Mouse (Mus musculus): ENCODE measurements at regions not wholly inside any gene's neighbourhood (a gene's known extent, or its start where the extent isn't known, plus 50 kb on each side); places are given as distances from the start of the nearest gene placed in this dataset.

DNA sequence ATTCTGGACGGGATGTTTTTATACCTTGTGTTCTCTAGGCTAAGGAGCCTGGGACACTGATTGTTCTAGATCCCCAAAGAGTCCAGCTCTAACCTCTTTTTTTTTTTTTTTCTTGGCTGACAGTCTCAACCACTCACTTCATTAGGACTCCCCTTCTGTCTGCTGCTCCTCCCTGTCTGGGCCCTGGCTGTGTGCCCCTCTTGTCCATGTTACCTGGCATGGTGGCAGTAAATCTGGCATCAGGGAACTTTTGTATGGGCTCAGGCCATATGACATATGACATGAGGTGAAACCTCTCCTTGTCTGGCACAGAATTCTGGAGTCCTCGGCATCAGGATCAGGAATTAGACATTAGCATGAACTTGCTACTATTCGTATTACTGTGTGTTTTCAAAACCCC, 717.5 kb downstream of the Vrk1 start:
- DNase-seq (ENCODE audit: low read depth, low spot score): no peak

DNA sequence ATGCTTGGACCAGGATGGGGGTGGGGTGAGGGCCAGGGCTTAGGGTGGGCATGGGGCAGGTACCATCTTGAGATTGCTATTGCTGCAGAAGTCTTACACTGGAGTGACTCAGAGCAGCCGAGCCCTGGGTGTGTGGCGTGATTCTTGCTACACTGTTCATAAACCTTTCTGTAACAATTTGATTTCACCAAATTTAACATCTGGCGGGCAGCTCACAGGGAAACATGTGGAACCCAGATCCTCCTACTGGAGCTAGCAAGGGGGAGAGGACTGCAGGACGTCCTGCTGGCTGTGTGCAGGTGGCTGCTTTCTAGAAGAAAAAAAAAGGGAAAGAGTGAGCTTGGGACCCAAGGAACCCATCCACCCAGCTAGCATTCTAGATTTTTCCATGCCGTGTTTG, 719.7 kb downstream of the Vrk1 start:
- no peak for DNase-seq (ENCODE audit: low read depth, low spot score)

DNA sequence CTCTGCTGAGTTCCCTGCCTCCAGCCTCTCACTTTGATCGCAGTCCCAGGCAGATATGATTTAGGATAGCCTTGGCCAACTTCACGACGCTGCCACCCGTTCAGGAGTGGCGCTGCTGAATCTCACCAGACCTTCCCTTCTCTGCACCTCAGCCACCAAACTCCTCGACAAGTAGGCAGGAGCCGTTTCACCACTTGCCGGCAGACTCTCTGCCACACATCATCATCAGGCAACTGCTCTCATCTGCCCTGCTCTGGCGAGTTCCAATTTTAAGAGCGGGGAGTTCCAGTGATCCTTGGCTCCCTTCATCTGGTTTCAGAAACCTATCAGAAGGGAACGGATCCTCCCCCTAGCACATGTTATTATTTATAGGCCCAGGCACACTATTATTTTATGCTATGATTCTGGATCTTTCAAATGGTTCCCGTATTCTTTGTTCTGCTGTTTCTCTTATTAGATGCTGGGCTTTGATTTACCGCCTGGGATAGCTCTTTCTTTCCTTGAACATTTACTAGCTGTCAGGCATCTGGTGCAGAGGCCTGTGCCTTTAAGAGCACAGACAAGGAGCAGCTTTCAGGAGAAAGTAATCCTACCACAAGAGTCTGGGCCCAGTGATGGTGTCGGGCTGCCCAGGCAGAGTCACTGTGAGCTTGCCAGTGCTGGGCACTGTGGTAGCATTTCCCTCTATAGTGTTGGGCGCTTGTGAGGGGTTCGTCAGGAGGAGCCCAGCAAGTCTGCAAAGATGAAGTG, 722.3 kb downstream of the Vrk1 start:
- no peak for DNase-seq (ENCODE audit: low read depth, low spot score)

DNA sequence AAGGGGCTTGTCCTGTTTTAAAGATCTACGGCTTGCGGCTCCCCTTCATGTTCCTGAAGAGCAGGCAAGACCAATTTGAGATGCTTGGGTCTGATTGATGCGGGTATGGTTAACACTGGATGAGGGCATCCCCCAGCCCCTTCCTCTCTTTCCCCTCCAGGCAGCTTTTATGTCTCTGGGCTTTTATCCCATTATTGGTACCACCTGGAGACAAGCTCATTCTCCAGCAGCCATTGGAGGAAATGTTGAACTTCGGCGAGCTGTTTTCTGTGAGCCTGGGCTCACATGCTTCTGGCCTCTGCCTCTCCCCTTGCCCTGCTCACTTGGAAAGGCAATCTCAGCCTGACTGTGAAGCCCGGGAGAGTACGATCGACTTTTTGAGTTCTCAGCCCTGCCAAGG, 738.7 kb downstream of the Vrk1 start:
- no peak for DNase-seq (ENCODE audit: low read depth, low spot score)

- DNase-seq (ENCODE audit: low read depth, low spot score): no peak
Observed at GRCm38 (mm10) chr12:106763552-106763951, 724.9 kb upstream of the 3110018I06Rik start.

- DNase-seq (ENCODE audit: low read depth, low spot score): no peak
Observed at GRCm38 (mm10) chr12:106764516-106764915, 723.9 kb upstream of the 3110018I06Rik start.

GRCm38 (mm10) chr12:106773536-106773935, 714.9 kb upstream of the 3110018I06Rik start:
- no peak for DNase-seq (ENCODE audit: low read depth, low spot score)

DNA sequence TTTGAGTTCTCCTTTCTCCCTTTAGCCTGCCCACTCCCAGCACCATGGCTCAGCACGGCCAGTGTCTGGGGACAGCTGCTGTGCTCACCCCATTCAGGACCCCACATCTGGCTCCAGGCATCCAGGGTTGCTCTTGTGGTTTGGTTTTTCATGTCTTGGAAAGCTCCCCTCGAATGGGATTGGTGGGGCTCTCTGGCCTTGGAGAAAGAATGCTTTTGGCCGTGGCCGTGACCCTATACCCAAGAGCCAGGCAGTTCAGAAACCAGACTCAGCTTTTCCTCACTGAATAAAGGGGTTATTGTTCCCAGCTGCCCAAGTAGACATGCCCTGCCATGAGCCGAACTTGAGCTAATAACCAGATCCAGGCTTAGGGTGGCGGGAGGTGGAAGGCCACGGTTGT, 691.8 kb upstream of the 3110018I06Rik start:
- DNase-seq (ENCODE audit: low read depth, low spot score): no peak

DNA sequence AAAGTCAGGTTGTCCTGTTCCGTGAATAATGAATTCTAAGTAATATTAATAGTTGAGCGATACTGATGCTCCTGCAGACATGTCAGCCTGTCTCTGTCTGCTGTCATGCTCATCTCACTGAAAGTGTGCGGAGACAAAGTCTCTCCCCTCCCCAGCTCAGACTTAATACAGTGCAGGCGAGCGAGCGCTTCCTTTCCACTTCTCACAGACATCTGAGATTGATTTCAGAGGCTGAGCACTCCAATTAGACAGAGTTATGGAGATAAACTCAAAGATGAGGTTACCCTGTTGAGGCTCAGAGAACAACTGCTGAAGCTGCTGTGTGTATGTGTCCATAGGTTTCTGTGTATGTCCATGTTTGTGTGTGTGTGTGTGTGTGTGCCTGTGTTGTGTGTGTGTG, 668.7 kb upstream of the 3110018I06Rik start:
- DNase-seq (ENCODE audit: low read depth, low spot score): no peak

DNA sequence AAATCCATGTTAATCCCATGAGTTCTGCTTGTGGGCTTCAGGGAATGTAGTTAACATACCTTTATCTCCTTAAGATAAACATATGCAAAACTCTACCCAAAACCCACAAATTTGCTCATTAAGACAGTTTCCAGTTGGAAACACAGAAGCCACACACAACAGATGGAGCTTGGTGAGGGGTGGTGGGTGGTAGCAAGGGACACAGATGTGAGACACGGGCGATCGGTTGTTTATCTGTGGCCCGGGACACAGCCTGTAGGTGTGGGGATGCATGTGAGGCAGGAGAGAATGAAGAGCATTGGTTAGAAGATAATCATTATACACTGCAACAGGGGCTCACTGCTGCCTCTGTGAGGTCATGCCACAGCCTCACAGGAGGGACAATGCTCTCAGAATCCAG, 666.1 kb upstream of the 3110018I06Rik start:
- no peak for DNase-seq (ENCODE audit: low read depth, low spot score)

DNA sequence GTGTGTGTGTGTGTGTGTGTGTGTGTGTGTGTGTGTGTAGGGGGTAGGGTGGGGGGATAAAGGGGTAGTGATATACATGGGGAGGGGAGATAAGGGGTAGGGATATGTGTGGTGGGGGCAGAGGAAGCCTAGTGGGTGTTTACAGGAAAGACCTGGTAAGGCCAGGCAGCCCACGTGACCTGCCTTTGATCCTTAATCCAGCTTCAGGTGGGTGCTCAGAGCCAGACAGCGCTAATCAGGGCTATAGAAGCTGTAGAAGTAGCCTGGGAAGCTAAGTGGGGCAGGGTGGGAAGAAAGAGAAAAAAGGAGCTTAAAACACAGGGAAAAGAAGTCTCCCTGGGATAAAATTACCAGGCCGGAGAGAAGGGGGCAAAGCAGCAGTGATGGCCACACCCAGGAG, 659.9 kb upstream of the 3110018I06Rik start:
- DNase-seq (ENCODE audit: low read depth, low spot score): no peak

DNA sequence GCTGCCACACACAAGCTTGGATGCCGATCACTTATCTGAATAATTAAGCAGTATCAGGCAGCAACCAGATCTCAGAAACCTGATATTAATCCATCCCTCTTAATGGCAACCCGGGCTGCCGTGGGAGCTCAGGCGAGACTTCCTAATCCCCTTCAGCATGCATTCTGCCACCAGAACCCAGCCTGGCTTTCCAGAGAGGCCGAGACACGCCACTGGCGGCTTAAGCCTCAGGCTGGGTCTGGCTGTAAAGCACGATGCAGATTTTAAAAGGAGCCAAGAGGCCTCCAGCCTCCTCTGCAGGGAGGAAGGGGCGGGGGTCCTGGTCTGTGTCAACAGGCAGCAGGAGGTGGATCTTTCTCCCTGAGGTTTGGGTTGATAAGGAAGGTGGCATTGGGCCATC, 659.1 kb upstream of the 3110018I06Rik start:
- no peak for DNase-seq (ENCODE audit: low read depth, low spot score)

- DNase-seq (ENCODE audit: low read depth, low spot score): no peak
Observed at GRCm38 (mm10) chr12:106835241-106835640, 653.2 kb upstream of the 3110018I06Rik start.

- DNase-seq (ENCODE audit: low read depth, low spot score): no peak
Observed at GRCm38 (mm10) chr12:106839618-106840017, 648.8 kb upstream of the 3110018I06Rik start.

DNA sequence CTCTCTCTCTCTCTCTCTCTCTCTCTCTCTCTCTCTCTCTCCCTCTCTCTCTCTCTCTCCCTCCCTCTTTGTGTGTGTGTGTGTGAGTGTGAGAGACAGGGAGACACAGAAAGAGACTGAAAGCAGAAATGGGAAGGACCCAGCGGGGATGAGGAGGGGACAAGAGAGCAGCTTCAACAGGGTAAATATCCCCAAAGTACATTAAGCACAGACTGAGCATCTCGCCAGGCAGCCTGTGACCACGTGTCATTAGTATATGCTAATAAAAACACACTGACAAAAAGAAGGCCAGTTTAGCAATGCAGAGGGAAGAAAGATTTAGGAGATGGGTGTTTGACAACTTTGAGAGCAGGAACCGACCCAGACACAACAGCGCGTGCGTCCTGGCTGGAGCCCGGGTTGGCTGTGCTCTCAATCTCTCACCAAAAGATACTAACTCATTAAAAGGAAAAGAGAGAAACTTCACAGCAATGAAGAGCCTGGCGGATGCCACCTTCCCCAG, 648.2 kb upstream of the 3110018I06Rik start:
- no peak for DNase-seq (ENCODE audit: low read depth, low spot score)

- no peak for DNase-seq (ENCODE audit: low read depth, low spot score)
Observed at GRCm38 (mm10) chr12:106841996-106842395, 646.4 kb upstream of the 3110018I06Rik start.

DNA sequence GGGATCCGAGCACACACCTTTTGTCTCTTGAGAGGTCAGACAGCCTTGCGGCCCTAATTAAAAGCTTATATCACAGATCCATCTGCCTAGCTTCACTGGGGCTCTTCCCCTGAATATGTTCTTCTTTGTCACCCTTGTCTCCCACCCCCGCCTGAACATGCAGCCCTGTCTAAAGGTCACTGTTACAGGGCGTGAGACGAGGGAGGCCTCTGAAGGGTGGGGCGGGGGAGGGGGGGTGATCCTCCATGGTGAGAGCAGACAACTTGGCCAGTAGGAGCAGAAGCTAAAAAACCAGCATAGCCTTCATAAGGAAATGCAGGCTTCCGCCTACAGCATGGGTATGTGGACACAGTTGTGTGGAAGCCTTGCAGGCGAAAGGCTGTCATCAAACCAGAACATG, 646.0 kb upstream of the 3110018I06Rik start:
- DNase-seq (ENCODE audit: low read depth, low spot score): no peak

GRCm38 (mm10) chr12:106851666-106852065, 636.8 kb upstream of the 3110018I06Rik start:
- DNase-seq (ENCODE audit: low read depth, low spot score): peak; percentile 12

DNA sequence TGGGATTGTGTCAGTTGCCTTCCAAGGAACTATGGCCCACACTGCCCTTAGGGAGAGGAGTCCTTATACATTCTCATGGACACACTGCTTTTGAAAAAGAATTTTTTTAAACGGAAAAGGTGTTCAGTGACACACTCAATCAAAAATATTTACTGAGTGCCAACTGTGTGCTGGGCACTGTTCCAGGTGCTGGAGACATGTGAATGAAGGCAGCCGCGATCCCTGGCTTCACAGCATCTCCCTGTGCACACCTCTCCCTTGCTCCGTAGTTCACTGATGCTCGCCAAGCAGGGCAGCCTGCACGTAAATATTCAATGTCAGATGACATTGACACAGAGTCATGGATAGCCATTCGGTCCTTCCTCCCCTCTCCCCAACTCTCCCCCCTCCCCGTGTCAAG, 635.7 kb upstream of the 3110018I06Rik start:
- no peak for DNase-seq (ENCODE audit: low read depth, low spot score)

- no peak for DNase-seq (ENCODE audit: low read depth, low spot score)
Observed at GRCm38 (mm10) chr12:106853711-106854240, 634.7 kb upstream of the 3110018I06Rik start.

- DNase-seq (ENCODE audit: low read depth, low spot score): no peak
Observed at GRCm38 (mm10) chr12:106855520-106855919, 632.9 kb upstream of the 3110018I06Rik start.

DNA sequence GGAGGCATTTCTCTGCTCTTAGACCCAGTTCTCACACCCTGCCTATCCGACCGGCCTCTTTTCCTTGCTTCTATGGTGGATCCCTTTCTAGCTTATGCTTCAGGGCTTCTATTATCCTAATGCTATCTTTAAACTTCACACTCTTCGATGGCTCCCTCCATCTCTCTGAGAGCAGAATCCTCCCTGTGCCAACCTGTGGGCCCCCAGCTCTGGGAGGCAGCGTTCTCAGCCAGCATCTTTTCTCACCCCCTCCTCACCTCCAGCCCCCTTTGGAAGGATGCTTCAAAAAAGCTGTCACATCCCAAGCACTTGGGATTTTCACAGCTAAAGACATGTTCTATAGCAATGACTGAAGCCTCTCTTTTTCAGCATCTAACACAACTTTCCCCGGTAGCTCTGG, 626.8 kb upstream of the 3110018I06Rik start:
- DNase-seq (ENCODE audit: low read depth, low spot score): no peak

DNA sequence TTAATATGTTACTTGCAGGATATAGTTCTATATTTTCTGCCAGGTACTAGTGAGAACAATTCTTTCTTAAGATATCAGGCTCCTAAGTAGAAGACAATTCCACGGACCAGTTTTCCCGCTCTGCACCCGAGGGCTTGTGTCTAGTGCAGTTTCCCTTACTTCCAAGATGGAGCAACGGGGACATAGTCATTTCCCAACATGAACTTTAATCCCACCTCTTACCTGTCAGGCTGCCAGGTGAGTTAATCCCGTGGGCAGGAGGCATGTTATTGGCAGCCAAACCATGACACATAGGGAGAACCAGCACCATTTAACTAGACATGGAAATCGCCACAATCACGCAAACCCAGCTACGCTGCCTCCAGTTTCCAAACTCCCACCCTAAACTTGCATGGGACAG, 624.4 kb upstream of the 3110018I06Rik start:
- DNase-seq (ENCODE audit: low read depth, low spot score): no peak
